Mouse (Mus musculus) embryonic facial prominence, embryonic 14.5 days (tissue): Measurements from ENCODE around the gene Ptpn18. TPM values are rescaled to one million over a fixed set of nuclear protein-coding genes. Genes with fewer than 3 reads are reported as not detected.

Experiments used
- ATAC-seq: fragments of 200-750 bp; cut with Nextera tagmentation; 2 replicates; pipeline ENCODE4 v1.8.0; 2017; ENCODE audit warnings: low read depth, moderate number of reproducible peaks, moderate TSS enrichment
- DNase-seq: peaks from one replicate; pipeline ENCODE4 v3.0.0-alpha.2; 2015; ENCODE audit warnings: low spot score
- H3K27ac ChIP-seq: fragments of 300-500 bp; sonication (generic); replicated peaks from 2 replicates; pipeline ENCODE4 v1.5.1; 2014; ENCODE audit warnings: low read depth, mild to moderate bottlenecking, low read length, moderate library complexity
- H3K27me3 ChIP-seq: fragments of 300-500 bp; sonication (generic); replicated peaks from 2 replicates; pipeline ENCODE4 v1.6.1; 2014; ENCODE audit warnings: low read length; ENCODE audit not compliant: control insufficient read depth, insufficient read depth
- H3K36me3 ChIP-seq: fragments of 300-500 bp; sonication (generic); 2 replicates; pipeline ENCODE4 v1.6.1; 2014; ENCODE audit warnings: low read length, mixed read lengths; ENCODE audit not compliant: control insufficient read depth, insufficient read depth
- H3K4me1 ChIP-seq: fragments of 300-500 bp; sonication (generic); 2 replicates; pipeline ENCODE4 v1.6.1; 2014; ENCODE audit warnings: antibody characterized with exemption, low read length; ENCODE audit not compliant: control insufficient read depth, insufficient read depth
- H3K4me2 ChIP-seq: fragments of 300-500 bp; sonication (generic); 2 replicates; pipeline ENCODE4 v1.6.1; 2014; ENCODE audit warnings: low read depth, mild to moderate bottlenecking, low read length, moderate library complexity, mixed read lengths
- H3K4me3 ChIP-seq: fragments of 300-500 bp; sonication (generic); 2 replicates; pipeline ENCODE4 v1.5.1; 2014; ENCODE audit warnings: low read depth, mild to moderate bottlenecking, low read length
- H3K9ac ChIP-seq: fragments of 300-500 bp; sonication (generic); 2 replicates; pipeline ENCODE4 v1.6.1; 2014; ENCODE audit warnings: low read depth, mild to moderate bottlenecking, low read length, moderate library complexity, mixed read lengths
- H3K9me3 ChIP-seq: fragments of 300-500 bp; sonication (generic); 2 replicates; pipeline ENCODE4 v1.6.1; 2016; ENCODE audit warnings: low read length; ENCODE audit not compliant: control insufficient read depth
- WGBS: fragments of 180-500 bp; shearing (Covaris S2); extraction: QIAGEN DNeasy Blood & Tissue Kit; methylation state at CpG from one replicate; pipeline ENCODE4 v1.1.7; 2014; 5-methylcytosine and 5-hydroxymethylcytosine counted together
- polyA plus RNA-seq: library from polyadenylated mRNA; unstranded; fragments of >200 nt; fragmentation: Nextera tagmentation; extraction: Ambion mirVana; gene quantifications from 2 replicates; pipeline ENCODE4 v1.2.1, GENCODE M21; 2014

The Ptpn18 gene
- polyA plus RNA-seq, 1 experiment from 2014 or later: 19.4 TPM

DNA sequence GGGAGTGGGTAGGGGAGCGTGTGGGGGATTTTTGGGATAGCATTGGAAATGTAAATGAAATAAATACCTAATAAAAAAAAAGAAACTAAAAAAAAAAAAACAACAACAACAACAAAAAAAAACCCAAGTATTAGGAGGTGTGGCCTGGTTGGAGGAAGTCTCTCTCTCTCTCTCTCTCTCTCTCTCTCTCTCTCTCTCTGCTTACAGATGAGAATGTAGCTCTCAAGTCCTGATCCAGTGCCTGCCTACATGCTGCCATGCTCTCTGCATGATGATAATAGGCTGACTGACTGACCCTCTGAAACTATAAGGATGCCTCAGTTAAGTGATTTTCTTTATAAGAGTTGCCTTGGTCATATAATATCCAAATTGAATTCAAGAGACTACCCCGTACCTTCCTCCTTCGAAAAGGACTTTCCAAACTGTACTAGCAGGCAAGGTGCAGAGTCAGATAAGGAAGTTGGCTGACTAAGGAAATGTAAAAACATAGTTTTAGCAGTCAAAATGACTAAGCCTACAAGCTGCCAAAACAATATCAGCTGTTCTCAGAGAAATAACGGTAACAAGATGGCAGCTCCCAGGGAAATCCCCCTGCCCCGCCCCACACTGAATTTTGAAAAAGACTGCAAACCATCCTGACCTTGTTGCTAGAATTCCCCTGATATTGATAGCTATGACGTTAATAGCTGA, 30.4 kb downstream of the Ptpn18 start:
- ATAC-seq (no peak), DNase-seq (no peak)
- Histone ChIP-seq H3K36me3 (no peaks in the 10 kb centered on the region), H3K4me3 (no peak overlapping the region), H3K9me3 (no peaks in the 10 kb centered on the region), H3K4me2 (no peak overlapping the region), H3K9ac (no peak overlapping the region), H3K27ac (no peak overlapping the region), H3K4me1 (0 out of 2 replicates have a peak, but pooled peaks cover 6% of the 10 kb centered on the region), H3K27me3 (no peaks in the 10 kb centered on the region; the same call in 1 of the 2 replicates)
- 83% methylated on average over 6 of the region's 6 CpGs for WGBS

DNA sequence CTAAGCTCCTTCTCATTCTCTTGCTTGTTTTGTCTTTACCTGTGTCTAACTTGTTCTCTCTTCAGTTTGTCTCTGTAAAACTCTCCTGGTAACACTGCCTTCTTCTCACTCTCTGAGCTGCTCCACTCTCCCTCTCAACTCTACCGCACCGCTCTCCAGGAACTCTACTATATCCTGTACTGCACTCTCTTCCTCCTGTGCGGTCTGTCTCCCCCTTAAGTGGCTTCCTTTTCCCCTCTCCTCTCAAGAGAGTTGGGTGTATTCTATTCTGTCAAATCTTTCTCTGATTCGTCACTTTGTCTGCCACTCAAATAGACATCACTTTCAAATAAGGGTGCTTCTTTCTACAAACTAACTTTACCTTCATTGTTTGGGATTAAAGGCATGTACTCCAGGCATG, 31.9 kb downstream of the Ptpn18 start:
- H3K9ac ChIP-seq: no peak overlapping the region
- ATAC-seq (no peak), DNase-seq (no peak)
- H3K4me3 ChIP-seq: no peak overlapping the region
- no peak overlapping the region for H3K27ac ChIP-seq
- H3K9me3 ChIP-seq: no peaks in the 10 kb centered on the region
- no peaks in the 10 kb centered on the region for H3K36me3 ChIP-seq
- H3K27me3 ChIP-seq: no peaks in the 10 kb centered on the region; the same call in 1 of the 2 replicates
- WGBS: 81% methylated on average over 4 of the region's 4 CpGs
- H3K4me1 ChIP-seq: no peaks in the 10 kb centered on the region
- no peak overlapping the region for H3K4me2 ChIP-seq

DNA sequence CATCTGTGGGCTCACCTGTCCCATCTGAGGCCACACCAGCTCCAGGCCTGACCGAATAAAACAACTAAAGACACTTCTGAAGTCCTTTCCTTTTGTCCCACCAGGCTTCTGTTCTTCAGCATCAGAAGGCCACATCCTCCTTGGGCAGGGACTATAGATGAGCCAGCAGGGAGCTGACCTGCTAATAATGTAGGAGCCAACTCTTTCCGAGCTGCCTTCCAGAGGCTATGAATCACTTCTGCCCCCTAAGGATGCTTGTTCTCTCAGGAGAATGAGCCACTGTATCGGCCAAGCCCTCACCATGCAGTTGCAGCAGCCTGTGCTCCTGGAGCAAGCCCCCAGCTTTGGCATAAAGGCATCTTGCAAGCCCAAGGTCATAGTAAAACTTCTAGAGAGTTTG, 43.4 kb downstream of the Ptpn18 start:
- Histone ChIP-seq H3K36me3 (no peaks in the 10 kb centered on the region), H3K9me3 (no peaks in the 10 kb centered on the region), H3K4me1 (no peaks in the 10 kb centered on the region), H3K4me2 (no peak overlapping the region), H3K9ac (no peak overlapping the region), H3K4me3 (no peak overlapping the region), H3K27me3 (no peaks in the 10 kb centered on the region), H3K27ac (no peak overlapping the region)
- ATAC-seq (no peak), DNase-seq (no peak)
- 56% methylated on average over 3 of the region's 3 CpGs for WGBS

DNA sequence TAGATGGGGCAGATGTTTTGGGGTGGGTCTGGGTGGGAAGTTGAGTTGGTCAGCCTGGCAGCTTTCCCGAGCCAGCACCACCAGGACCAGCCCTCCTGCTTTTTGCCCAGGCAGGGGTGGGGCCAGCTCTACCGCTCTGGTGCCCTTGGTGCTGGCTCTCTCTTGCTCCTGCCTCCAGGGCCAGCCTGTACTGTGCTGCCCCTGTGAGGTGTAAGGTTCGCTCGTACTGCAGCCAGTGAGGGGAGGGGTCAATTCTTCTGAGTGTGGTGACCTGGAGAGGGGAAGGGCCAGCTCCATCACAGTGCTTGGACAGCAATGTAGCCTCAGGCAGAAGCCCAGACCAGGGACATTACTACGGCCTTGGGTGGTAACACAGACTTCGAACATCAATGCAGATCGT, 45.7 kb downstream of the Ptpn18 start:
- Histone ChIP-seq H3K4me2 (no peak overlapping the region), H3K4me3 (no peak overlapping the region), H3K9ac (no peak overlapping the region), H3K27ac (no peak overlapping the region), H3K4me1 (0 out of 2 replicates have a peak, but pooled peaks cover 1% of the 10 kb centered on the region), H3K36me3 (no peaks in the 10 kb centered on the region), H3K27me3 (no peaks in the 10 kb centered on the region), H3K9me3 (no peaks in the 10 kb centered on the region)
- DNase-seq (no peak), ATAC-seq (no peak)
- 48% methylated on average over 7 of the region's 7 CpGs for WGBS

DNA sequence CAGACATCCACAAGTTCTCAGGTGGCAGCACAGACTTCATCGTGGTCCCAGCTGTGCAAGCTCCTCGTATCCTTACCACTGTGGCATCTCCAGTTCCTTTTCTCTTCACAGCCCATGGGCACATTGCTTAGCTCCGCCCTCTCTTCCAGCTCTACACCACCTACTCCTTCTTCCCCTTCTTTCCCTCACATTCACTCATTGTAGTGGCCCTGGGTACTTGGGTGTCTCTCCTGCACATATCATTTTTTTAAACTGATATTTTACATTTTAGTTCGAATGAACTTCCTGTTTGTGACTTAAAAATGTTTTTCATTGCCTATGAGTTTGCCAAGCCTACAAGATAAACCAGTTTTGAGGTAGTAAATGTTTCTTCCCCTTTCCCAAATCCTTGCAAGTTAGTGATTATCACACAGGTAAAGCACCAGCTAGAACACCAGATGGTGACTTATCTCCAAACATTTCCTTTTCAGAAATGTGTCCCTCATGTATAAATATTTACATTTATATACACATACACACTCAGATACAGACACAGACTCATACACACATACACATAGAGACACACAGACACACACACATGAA, 46.5 kb downstream of the Ptpn18 start:
- 78% methylated on average over 4 of the region's 4 CpGs for WGBS
- no peak overlapping the region for H3K4me3 ChIP-seq
- H3K9ac ChIP-seq: no peak overlapping the region
- no peaks in the 10 kb centered on the region for H3K9me3 ChIP-seq
- ATAC-seq (no peak), DNase-seq (no peak)
- no peak overlapping the region for H3K27ac ChIP-seq
- H3K36me3 ChIP-seq: no peaks in the 10 kb centered on the region
- 0 out of 2 replicates have a peak, but pooled peaks cover 6% of the 10 kb centered on the region for H3K4me1 ChIP-seq
- no peak overlapping the region for H3K4me2 ChIP-seq
- H3K27me3 ChIP-seq: no peaks in the 10 kb centered on the region

DNA sequence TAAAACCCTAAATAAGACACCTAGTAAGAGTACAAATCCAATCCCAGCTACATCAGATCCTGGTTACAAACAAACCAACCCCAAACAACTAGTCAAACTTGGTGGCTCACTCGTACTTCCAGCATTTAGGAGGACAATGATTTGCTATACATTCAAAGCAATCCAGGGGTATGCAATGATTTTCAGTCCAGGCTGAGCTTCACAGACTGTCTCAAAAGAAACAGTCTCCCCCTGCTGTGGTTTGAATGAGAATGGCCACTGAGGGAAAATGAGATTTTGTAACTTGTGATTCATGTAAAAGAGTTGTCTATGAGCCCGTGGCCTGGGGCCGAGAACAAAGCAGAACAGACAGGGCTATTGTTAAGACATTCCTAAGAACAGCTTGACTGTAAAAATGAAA, 48.4 kb downstream of the Ptpn18 start:
- Histone ChIP-seq H3K4me1 (0 out of 2 replicates have a peak, but pooled peaks cover 6% of the 10 kb centered on the region), H3K9ac (no peak overlapping the region), H3K4me3 (no peak overlapping the region), H3K4me2 (no peak overlapping the region), H3K36me3 (no peaks in the 10 kb centered on the region), H3K27me3 (no peaks in the 10 kb centered on the region), H3K9me3 (no peaks in the 10 kb centered on the region), H3K27ac (no peak overlapping the region)
- DNase-seq: no peak
- 88% methylated on average over 3 of the region's 3 CpGs for WGBS
- no peak for ATAC-seq

DNA sequence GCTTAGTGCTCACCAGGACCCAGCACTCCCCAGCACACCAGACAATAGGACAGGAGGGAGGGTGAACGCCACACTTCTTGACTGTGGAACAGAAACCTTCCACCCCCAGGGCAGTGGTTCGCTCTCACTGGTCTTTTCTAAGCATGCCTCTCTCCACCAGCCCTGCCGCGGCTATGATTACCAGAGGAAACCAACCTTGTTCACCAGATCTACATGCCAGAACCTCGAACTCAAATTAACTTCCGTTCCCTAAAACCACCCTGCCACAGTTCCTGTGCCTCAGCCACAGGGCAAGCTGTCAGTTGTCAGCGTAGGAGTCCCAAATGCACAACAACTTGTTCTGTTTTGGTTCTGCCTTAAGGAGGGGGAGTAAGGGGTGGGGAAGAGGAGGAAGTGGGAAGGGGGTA, 51.0 kb downstream of the Ptpn18 start:
- WGBS: under 1% methylated on average over 7 of the region's 7 CpGs

DNA sequence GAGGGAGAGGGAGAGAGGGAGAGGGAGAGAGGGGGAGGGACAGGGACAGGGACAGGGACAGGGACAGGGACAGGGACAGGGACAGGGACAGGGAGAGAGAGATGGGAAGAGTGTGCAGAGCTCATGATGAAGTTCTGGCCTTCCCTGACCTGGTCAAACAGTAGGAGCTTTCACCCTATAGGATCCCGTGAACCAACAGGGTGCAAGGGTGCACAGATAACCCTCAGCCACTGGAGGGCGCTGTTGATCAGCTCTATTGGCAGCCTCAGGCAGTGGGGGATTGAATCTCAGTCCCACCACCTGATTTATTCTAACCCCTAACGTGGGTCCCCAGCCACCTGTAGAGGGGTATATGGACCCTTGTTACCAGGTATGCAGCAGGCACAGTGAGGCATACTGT, 51.5 kb downstream of the Ptpn18 start:
- no peak for ATAC-seq
- no peaks in the 10 kb centered on the region for H3K36me3 ChIP-seq
- no peak overlapping the region for H3K4me2 ChIP-seq
- H3K4me1 ChIP-seq: 0 out of 2 replicates have a peak, but pooled peaks cover 6% of the 10 kb centered on the region
- no peaks in the 10 kb centered on the region for H3K27me3 ChIP-seq
- WGBS: 12% methylated on average over 3 of the region's 3 CpGs
- H3K4me3 ChIP-seq: no peak overlapping the region
- no peaks in the 10 kb centered on the region for H3K9me3 ChIP-seq
- no peak overlapping the region for H3K9ac ChIP-seq
- H3K27ac ChIP-seq: no peak overlapping the region
- DNase-seq: peak; percentile 8

More for the DNA sequence above, 51.0 kb downstream of the Ptpn18 start:
- ATAC-seq (0 out of 2 replicates have a peak, but pooled peaks have one; percentile 26), DNase-seq (peak; percentile 16)
- Histone ChIP-seq H3K27ac (no peak overlapping the region), H3K27me3 (no peaks in the 10 kb centered on the region), H3K4me3 (peak overlapping the region; percentile 13; the same call in 1 of the 2 replicates), H3K36me3 (no peaks in the 10 kb centered on the region), H3K9me3 (no peaks in the 10 kb centered on the region), H3K4me1 (0 out of 2 replicates have a peak, but pooled peaks cover 6% of the 10 kb centered on the region), H3K9ac (no peak overlapping the region), H3K4me2 (peak overlapping the region; percentile 42)
